Mouse (Mus musculus) heart, adult 2 months (tissue): ENCODE measurements around the gene Psap. TPM values are rescaled to one million over a fixed set of nuclear protein-coding genes. Genes with fewer than 3 reads are reported as not detected.

ENCODE experiments used
- DNase-seq, 2 experiments: peaks; one replicate each; pipeline ENCODE4 v3.0.0; 2021
- H3K27ac ChIP-seq: fragments of 200-600 bp; 2 replicates; pipeline ENCODE4 v1.8.1; 2022
- H3K27me3 ChIP-seq: fragments of 200-500 bp; 2 replicates; pipeline ENCODE4 v1.6.1; 2012; ENCODE audit warnings: mild to moderate bottlenecking, low read length, inconsistent platforms, mixed read lengths; ENCODE audit not compliant: control insufficient read depth, insufficient read depth
- H3K36me3 ChIP-seq: fragments of 200-500 bp; 2 replicates; pipeline ENCODE4 v1.6.1; 2012; ENCODE audit warnings: low read length, inconsistent platforms; ENCODE audit not compliant: control insufficient read depth, insufficient read depth
- H3K4me1 ChIP-seq: fragments of 200-500 bp; 2 replicates; pipeline ENCODE4 v1.6.1; 2011; ENCODE audit warnings: low read length; ENCODE audit not compliant: control insufficient read depth, insufficient read depth
- H3K4me3 ChIP-seq: fragments of 200-600 bp; 2 replicates; pipeline ENCODE4 v1.8.1; 2022
- H3K79me2 ChIP-seq: fragments of 200-500 bp; replicated peaks from 2 replicates; pipeline ENCODE4 v1.6.1; 2012; ENCODE audit warnings: mild to moderate bottlenecking, inconsistent platforms, low read length, moderate library complexity, mixed read lengths; ENCODE audit not compliant: control insufficient read depth, insufficient read depth
- H3K9ac ChIP-seq: fragments of 200-500 bp; 2 replicates; pipeline ENCODE4 v1.6.1; 2012; ENCODE audit warnings: low read depth, mild to moderate bottlenecking, control low read depth, inconsistent platforms, low read length, mixed read lengths
- CTCF ChIP-seq: fragments of 200-600 bp; IDR thresholded peaks from 2 replicates; pipeline ENCODE4 v1.8.1; 2022; ENCODE audit warnings: antibody characterized with exemption, mild to moderate bottlenecking, moderate library complexity
- EP300 ChIP-seq: fragments of 200-500 bp; IDR thresholded peaks from 2 replicates; pipeline ENCODE4 v1.6.1; 2011; ENCODE audit warnings: low read depth, low read length, control low read depth; ENCODE audit not compliant: insufficient read depth
- POLR2A ChIP-seq: fragments of 200-500 bp; IDR thresholded peaks from 2 replicates; pipeline ENCODE4 v1.6.1; 2011; ENCODE audit warnings: mild to moderate bottlenecking, low read depth, low read length, control low read depth; ENCODE audit not compliant: insufficient read depth
- WGBS: fragments of 180-500 bp; shearing (Covaris S2); methylation state at CpG from one replicate; pipeline ENCODE4 v1.1.7; 2018; 5-methylcytosine and 5-hydroxymethylcytosine counted together
- intact Hi-C: fragments of 180-260 bp; cut with DNase I; formaldehyde crosslinking; loops from one replicate; pipeline ENCODE4 v1.15.1; 2025
- polyA plus RNA-seq: library from polyadenylated mRNA; depleted of rRNA; stranded (reverse); fragments of >200 nt; gene quantifications from 2 replicates; pipeline ENCODE4 v1.2.3, GENCODE M21; 2012; rRNA removed
- total RNA-seq, 2 experiments: library from RNA; stranded (reverse); gene quantifications; 2 replicates each; pipeline ENCODE4 v1.2.3; 2021

The Psap gene
- total and polyA plus RNA-seq, 3 experiments, result 1,146 to 1,291 (median 1,270) TPM

- Histone ChIP-seq H3K79me2 (no peaks in the 10 kb centered on the region), H3K4me1 (peaks cover 23% of the 10 kb centered on the region), H3K27me3 (no peaks in the 10 kb centered on the region), H3K4me3 (peak overlapping the region; percentile 70; the same call in 1 of the 2 replicates), H3K9ac (peak overlapping the region; percentile 13; the same call in 1 of the 2 replicates), H3K27ac (peak overlapping the region; percentile 86), H3K36me3 (no peaks in the 10 kb centered on the region)
- intact Hi-C loops, result loop anchor here (5.0 kb wide), 1 partner anchor 67 kb away; no protein-coding TSS in a partner anchor
- WGBS, result 67% methylated on average over 5 of the region's 5 CpGs
- DNase-seq, result no peak
- TF ChIP-seq EP300 (no peak), POLR2A (no peak), CTCF (no peak)
Observed at GRCm38 (mm10) chr10:60349644-60350043, 72.2 kb downstream of the Psap start.

DNA sequence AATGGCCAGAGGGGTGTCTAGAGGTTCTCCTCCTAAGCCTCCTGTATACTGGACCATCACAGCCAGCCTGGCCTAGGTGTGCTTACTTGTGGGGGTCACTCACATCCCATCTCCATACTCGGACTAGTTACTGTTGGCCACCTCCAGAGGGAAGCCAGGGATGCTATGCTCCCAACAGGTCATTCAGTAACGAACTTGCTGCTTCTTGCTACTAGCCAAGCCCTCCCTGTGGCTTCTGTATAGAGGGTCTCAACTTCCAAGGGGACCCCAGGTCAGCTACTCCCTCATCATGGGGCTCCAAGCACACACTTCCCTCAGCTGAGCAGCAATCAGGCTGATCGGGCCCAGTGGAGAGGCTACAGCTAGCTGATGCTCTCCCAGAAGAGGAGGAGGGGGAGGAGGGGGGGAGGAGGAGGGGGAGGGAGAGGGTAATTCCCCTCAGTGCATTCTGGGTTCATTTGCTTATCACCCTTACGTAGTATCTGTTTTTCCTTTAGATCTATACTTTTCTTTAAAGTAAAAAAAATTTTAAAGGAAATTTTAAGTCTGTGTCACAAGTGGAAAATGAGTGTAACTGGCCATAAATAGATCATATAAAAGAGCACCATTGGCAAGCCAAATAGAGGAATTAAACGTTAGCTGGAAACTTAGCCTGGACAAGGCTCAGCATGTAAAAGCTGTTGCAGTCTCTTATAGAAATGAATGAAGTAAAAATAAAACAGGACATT lies 72.8 kb downstream of the Psap start:
- Histone ChIP-seq H3K27me3 (no peaks in the 10 kb centered on the region), H3K27ac (peak overlapping the region; percentile 86), H3K36me3 (no peaks in the 10 kb centered on the region), H3K4me1 (peaks cover 25% of the 10 kb centered on the region), H3K4me3 (peak overlapping the region; percentile 47), H3K9ac (peak overlapping the region; percentile 10; the same call in 1 of the 2 replicates), H3K79me2 (no peaks in the 10 kb centered on the region)
- intact Hi-C loops, result no loop called here
- no peak for TF ChIP-seq CTCF
- no peak for TF ChIP-seq EP300
- TF ChIP-seq POLR2A, result no peak
- WGBS, result 28% methylated on average over 5 of the region's 5 CpGs
- no peak for DNase-seq

DNA sequence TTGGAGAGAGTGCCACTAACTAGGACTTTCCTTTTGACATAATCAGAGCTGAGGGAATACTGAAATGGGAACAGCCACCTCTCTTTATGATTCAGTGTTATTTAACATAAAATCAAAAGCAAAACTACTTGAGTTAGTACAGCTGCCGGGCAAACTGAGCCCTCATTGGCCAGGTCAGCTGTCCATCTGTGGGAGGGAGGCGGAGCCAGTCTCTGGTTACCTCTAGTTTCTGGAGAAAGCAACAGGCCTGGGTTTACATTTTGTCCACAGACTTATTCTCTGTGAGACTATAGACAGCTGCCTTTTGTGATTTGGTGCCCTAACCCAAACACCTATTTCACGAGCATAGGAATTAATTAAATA lies 73.4 kb downstream of the Psap start:
- intact Hi-C loops, result no loop called here

DNA sequence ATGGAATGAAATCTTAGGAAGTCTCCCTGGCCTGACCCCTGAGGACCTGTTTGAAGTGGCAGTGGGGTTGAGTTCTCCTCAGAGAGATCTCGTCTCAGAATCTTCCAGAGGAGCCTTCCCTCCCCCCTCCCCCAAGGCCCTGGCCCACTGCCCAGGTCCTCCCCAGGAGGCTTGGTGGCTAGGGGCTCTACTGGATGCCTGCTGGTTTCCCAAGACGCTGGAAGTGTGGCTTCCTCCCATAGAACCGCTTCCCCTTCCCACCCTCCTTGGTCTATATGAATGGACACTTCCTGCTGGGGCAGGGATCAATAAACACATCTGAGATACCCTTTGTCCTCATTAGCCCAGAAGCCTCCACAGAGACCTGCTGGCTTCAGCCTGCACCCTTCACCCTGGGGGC lies 73.8 kb downstream of the Psap start:
- Histone ChIP-seq H3K27me3 (no peaks in the 10 kb centered on the region), H3K4me3 (no peak overlapping the region), H3K4me1 (peaks cover 25% of the 10 kb centered on the region), H3K79me2 (no peaks in the 10 kb centered on the region), H3K36me3 (no peaks in the 10 kb centered on the region), H3K27ac (peak overlapping the region; percentile 86), H3K9ac (peak overlapping the region; percentile 14; the same call in 1 of the 2 replicates)
- 22% methylated on average over 3 of the region's 3 CpGs for WGBS
- peak in 1 of 2 experiments; percentile 56 for DNase-seq
- no peak for TF ChIP-seq POLR2A
- no peak for TF ChIP-seq CTCF
- no peak for TF ChIP-seq EP300
- intact Hi-C loops, result no loop called here

More for the DNA sequence above, 73.4 kb downstream of the Psap start:
- DNase-seq, result peak; percentile 91 to 97
- Histone ChIP-seq H3K27ac (peak overlapping the region; percentile 86), H3K27me3 (no peaks in the 10 kb centered on the region), H3K4me1 (peaks cover 25% of the 10 kb centered on the region), H3K4me3 (peak overlapping the region; percentile 47), H3K9ac (no peak overlapping the region; the same call in 1 of the 2 replicates), H3K36me3 (no peaks in the 10 kb centered on the region), H3K79me2 (no peaks in the 10 kb centered on the region)
- WGBS, result 22% methylated on average over 3 of the region's 3 CpGs
- no peak for TF ChIP-seq CTCF
- TF ChIP-seq POLR2A, result no peak
- no peak for TF ChIP-seq EP300

DNA sequence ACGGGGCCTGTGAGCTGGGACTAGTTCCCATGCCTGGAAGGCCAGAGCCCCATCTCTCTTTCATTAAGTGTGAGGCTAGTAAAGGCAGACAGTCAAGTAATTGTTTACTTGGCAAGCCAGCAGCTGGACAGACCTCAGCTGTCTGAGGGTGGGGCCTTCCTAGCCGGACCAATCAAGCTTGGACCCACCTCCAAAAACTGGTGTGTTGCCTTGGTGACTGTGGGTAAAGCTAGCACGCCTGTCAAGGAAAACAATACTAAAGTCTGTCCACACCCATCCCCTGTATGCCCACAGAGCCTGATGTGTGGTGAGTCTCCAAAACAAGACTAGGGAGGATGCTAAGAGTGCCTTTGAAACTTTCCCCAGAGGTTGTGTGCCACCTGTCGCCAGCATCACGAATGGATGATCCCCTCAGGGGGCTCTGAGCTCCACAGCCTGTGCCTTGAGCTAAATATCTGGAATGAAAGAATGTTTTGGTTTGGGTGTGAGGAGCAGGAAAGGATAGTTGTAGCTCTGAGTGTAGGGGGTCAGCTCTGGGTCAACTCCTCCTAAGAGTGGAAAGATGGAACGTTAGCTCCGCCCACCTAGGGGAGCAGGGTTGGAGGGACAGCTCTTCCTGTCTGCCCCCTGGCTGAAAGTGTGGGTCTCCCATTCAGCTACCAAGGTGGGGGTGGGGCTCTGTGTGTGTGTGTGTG lies 74.5 kb downstream of the Psap start:
- intact Hi-C loops, result no loop called here
- Histone ChIP-seq H3K4me3 (no peak overlapping the region), H3K9ac (0 out of 2 replicates have a peak overlapping the region, but pooled peaks have one; percentile 14), H3K79me2 (no peaks in the 10 kb centered on the region), H3K36me3 (no peaks in the 10 kb centered on the region), H3K27me3 (no peaks in the 10 kb centered on the region), H3K4me1 (peaks cover 24% of the 10 kb centered on the region), H3K27ac (peak overlapping the region; percentile 86)
- peak; percentile 80 to 89 for DNase-seq
- TF ChIP-seq CTCF (no peak), EP300 (0 out of 2 replicates have a peak, but pooled peaks have one; percentile 8), POLR2A (peak; percentile 60)
- 26% methylated on average over 7 of the region's 7 CpGs for WGBS

Other genes starting within 250 kb of the Psap start
- gene Spock2, start 171.4 kb upstream of the Psap start, total RNA-seq, result 10 to 100 TPM; 12.2 to 21.7 TPM
- 8.4 and 10.6 TPM in 2 replicates for gene Spock2, start 171.4 kb upstream of the Psap start, polyA plus RNA-seq
- gene Chst3, start 58.4 kb upstream of the Psap start, total RNA-seq, result under 1 TPM; 0.80 to 0.91 TPM
- gene Chst3, start 58.4 kb upstream of the Psap start, polyA plus RNA-seq, result 1.3 and 1.5 TPM in 2 replicates
- 10 to 100 TPM; 14.9 to 20.9 TPM for gene Vsir, start 69.2 kb downstream of the Psap start, total RNA-seq
- 28.1 and 39.7 TPM in 2 replicates for gene Vsir, start 69.2 kb downstream of the Psap start, polyA plus RNA-seq
- not detected for gene Gm17455, start 122.1 kb downstream of the Psap start, total RNA-seq
- 0.56 and 1.9 TPM in 2 replicates for gene Gm17455, start 122.1 kb downstream of the Psap start, polyA plus RNA-seq